Mouse (Mus musculus) testis, postnatal 14 days (tissue): ENCODE measurements around the gene Cdh5.
"Not testable (repeated sequence)": the region's sequence is repeated elsewhere in the genome, so short reads cannot be mapped to it uniquely, and the experiment has no call there.

Experiments
- DNase-seq: peaks from one replicate; pipeline ENCODE4 v3.0.0; 2021; ENCODE audit warnings: low spot score

The Cdh5 gene

DNA sequence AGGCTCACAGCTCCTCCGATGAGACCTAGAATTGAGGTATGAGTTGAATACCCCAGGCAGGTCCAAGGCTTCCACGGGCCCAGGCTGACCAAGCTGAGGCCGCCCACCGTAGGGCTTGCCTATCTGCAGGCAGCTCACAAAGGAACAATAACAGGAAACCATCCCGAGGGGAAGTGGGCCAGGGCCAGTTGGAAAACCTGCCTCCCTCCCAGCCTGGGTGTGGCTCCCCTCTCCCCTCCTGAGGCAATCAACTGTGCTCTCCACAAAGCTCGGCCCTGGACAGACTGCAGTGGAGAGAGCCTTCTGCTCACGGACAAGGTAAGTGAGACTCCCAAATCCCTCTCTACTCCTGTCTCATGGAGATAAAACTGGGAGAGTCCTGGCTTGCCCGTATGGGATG is at the start of gene Cdh5:
Gene Cdh5 (plus strand): TSS at position 211 of the 400 bp plus-strand sequence.
- DNase-seq: no peak

DNA sequence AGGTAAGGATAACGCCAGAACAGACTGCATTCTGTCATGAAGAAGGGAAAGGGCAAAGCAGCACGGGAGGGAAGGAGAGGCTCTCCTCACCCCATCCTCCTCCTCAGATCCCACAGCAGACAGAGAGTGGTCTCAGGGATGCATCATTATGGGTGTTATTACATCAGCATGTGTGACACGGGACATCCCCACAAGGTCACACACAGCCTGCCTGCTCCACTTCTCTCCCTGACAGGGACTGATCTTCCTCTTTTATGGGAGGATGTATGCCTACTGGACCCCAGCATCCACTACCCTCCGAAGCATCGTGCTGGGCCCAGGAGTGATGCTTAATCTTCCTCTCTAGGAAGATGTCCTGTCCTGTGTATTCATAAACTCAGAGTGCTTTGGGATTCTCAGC is 41.5 kb upstream of the Cdh5 start:
- no peak for DNase-seq

DNA sequence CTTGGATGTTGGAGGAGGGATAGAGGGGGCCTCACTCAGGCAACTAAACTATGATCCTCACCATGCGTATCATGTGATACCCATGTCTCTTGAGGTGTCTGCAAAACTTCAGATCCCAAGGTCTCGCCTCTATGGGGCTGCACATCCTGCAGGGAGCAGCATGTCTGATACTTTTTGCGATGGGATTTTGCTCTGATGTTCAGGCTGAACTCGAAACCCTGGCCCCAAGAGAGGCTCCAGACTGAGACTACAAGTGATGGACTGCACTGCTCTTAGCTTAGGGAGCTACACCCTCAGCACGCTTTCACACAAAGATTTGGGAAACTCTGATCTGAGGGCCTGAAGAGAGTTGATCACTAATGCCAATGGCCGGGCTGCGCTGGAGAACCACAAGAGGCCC is 41.0 kb upstream of the Cdh5 start:
- DNase-seq: no peak

DNA sequence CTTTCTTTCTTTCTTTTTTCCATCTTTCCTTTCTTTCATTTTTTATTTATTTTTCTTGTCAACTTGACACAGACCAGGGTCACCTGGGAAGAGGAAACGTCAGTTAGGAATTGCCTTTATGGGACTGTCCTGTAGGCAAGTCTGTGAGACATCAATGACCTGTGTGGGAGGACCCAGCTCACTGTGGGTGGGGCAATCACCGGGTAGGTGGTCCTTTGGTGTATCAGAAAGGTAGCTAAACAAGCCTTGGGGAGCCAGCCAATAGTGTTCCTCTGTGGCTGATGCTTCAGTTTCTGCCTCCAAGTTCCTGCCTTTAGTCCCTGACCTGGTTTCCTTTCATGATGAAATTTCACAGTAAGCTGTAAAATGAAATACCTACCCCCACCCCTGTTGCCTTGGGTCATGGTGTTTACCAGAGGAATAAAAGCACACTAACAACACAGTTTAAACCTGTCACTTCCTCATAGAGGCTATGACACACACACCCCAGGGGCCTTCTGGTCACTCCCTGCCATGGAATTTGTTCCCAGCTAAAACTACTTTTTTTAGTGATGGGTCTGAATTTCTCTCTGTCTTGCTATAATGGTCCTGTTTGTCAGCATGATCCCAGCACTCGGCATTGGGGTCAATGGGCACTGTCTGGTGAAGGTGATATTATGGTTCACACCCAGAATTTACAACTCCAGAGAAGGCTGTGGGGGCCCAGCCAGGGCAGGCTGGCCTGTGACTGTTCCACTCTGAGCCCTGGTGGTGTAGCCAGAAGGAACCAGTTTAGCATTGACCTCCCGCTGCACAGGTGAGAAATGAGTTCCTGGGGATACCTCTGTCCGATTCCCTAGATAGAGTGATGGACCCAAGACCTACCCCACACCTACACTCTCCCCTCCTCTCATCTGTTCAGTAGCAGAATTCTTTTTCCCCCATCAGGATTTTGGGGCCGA is 40.1 kb upstream of the Cdh5 start:
- no peak for DNase-seq

DNA sequence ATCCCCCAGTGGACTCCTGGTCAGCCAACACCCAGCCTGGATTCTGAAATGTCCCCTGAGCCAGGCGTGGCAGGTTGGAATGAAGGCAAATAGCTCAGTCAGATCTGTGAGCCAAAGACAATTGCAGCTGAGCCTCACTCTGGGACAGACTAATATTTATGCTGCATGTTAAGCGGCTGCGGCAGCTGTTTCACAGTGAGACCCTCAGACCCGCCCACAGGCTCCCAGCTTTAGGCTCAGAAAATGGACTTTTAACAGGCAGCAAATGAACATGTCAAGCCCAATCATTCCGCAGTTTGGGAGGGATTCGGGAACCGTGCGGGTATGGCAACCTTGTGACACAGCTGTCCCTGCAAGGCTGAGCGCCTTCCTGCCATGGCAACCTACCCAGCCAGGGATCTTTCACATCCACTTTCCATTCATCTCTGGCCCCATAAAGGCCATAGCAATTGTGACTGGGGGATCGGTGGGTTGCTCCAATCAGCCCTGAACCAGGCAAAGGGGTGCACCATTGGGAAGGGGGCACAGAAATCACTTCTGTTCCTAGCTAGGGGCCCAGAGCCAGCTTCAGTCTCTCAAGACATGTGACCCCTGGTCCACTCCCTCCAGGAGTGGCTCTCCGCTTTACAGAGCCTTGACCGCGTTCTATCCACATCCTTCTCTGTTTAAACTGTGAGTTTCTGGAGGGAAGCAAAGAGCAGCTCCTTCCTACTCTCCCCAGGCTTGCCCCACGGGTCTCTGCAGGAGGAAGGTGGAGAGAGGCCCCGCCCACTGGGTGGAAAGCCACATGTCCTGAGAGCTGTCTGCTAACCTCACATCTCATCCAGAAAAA is 39.2 kb upstream of the Cdh5 start:
- no peak for DNase-seq

DNA sequence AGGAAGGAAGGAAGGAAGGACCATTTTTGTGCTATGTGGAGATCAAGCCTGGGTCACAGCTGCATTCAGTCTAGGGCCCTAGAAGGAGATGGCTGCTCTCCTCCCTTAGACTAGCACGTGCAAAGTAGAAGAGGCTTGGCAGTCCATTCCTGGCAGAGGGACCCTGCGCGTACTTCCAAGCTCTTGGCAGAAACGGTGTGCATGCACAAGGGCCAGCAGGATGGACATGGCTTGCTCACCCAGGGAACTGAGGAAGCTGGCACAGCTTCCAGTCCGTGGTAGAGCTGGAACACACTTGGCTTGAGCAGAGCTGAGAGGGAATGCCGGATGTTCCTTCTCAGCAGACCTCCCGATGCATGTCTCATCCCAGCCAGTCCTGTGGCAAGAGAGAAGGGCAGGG is 36.2 kb upstream of the Cdh5 start:
- no peak for DNase-seq

DNA sequence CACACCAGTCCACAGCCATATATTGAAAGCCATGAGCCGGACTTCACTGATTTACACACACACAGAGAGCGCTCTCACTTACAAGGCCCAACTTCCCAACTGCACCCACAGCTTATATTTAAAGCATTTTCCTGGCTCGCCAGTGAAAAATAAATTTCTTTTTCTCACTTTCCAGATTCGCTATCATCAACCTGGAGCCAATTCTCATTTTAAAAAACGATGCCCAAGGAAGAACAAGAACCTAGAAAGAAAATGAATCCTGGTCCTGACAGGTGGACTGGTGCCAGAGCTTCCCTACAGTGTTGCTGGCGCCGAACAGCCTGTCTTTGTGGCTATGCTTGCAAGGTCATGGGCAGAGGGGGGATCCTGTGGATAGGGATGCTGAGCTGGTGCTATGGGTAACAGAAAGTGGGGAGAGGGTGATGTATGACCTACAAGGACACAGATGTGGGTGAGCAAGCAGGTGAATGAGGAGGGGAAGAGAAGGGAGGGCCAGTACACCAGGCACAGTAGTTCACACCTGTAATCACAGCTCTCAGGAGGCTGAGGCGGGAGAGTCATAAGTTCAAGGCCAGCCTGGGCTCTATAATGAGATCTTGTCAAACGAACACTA is 35.4 kb upstream of the Cdh5 start:
- DNase-seq: no peak

DNA sequence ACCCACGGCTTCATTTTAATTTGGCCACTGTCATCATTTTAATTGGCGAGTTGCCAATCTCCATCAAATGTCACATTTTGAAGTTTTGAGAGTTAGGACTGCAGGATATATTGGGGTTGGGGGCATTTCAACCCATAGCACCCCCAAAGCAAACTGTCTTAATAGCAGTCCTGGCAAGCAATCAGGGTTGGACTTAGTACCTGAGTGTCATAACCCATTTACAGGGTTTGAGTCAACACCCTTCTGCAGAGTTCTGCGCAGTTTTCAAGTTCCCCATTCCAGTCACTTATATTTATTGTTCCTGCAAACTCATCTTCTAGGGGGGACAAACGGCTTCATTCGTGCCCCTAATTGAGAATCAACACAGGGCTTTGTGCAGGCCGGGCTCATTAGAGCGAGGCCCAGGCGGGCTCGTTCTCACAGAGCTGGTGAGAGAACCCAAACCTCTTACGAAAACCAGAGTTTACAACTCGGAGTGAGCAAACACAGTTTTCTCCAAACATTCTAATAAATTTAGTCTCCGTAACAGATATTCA is 34.0 kb upstream of the Cdh5 start:
- DNase-seq: no peak

DNA sequence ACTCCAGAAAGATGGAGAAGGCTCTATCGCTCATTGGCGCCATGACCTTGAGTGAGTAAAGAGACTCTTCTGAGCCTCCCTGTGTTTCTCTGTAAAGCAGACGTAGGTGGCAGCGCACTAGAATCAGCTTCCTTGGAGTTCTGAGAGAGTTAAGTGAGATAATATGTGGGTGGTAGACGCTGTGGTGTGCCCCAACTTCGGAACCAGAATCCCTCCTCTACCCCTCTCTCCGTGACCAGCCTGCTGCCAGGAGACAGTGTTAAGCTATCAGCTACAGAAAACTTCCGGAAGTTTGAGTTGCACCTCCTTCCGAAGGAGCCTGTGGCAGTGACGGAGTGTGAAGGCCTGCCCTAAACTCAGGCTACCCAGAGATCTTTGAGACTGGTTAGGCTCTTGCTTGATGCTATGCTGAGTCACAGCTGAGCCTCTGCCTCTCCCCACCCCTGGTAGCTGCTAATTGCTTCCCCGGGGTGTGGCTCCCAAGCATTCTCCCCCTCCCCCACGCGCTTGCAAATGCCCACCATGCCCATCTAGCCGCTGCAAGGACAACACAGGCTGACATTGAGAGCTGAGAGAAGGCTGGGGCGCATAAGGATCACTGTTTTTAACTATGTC is 32.9 kb upstream of the Cdh5 start:
- DNase-seq: no peak

DNA sequence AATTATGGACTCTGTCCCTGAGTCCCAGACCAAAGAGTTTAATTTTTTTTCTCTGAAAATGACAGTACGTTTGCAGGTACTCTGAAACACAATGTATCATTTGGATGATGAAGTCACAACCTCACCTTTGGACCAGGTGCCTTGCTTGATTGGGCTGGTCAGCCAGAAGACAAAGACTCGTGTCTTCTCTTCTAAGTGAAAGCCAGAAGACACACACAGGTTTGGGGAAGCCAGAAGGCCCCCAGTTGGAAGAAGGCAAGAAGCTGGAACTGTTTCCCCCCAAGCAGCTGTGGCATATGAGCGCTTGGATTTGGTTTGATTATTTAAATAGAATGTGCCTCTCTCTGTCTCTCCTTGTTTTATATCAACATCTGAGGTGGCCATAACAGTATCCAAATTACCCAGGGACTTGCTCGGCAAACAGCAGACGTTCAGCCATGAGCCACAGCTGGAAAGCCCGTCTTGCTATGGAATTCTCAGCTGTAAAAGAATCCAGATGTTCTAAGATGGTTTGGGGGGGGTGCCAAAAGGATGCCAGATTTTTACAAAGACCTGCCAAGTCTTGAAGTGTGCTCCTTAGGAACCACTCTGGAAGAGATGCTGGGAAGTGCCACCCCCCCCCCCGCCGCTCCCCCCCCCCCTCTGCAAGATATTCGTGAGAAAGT is 31.1 kb upstream of the Cdh5 start:
- peak; percentile 29 for DNase-seq

DNA sequence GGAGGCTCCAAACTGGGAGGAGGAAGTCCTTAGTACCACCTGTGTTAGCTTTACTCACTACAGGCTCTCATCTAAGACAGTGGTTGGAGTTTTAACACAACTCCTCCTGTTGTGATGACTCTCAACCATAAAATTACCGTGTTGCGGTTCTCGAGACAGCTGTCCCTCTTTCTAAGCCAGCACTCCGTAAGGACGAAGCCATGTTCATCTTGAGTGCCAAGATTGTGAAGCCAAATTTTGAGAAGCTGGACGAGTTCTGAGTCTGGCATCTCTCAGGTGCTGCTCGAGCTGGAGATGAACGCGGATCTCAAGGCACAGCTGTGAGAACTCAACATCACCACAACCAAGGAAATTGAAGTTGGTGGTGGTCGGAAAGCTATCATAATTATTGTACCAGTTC is 30.5 kb upstream of the Cdh5 start:
- DNase-seq: no peak

DNA sequence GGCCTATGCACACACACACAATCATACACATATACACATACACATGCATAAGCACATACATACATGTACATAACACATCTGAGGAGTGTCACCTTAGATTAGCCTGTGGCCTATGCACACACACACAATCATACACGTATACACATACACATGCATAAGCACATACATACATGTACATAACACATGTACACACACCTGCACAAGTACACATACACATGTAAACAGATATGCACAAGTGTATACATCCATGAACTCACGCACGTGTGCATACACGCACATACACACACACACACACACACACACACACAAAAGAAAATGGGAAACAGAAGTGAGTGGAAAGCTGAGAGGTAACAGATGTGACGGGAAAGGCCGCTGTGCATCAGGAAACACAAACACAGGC is 26.3 kb upstream of the Cdh5 start:
- DNase-seq: no peak

DNA sequence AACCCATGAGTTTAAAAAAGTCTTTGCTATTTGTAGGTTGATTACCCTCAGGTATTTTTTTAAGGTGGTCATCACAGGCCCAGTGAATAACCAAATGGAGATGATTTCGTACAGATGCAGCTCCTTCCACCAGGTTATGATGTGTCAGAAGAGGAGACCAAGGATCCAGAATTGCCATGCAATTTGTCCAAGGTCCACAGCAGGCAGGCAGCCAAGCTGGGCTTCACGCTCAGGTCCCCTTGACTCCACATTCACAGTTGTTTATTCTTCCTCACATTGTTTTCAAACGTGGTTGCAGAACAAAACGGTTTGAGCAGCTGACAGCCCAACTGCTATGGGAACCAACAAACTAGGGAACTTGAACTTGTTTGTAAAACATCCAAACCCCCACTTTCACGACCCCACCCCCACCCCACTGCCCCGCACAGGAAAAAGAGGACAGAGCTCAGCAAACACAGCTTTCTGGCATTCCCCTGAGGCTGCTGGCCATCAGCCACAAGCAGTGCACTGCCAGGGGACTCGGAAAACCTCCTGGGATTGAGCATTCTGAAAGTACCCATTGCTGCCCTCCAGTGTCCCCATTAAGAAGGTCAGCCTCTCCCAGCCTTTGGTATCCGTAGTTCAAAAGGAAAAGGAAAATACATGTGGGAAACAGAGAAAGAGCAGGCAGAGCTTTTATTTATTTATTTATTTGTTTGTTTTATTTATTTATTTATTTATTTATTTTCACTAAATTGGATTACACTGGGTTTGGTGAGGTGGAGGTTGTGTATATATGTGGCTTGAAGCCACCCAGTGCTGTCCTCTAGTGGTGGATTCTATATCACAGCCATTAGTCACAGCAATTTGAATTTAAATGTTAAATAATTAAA is 24.6 kb upstream of the Cdh5 start:
- DNase-seq: no peak

DNA sequence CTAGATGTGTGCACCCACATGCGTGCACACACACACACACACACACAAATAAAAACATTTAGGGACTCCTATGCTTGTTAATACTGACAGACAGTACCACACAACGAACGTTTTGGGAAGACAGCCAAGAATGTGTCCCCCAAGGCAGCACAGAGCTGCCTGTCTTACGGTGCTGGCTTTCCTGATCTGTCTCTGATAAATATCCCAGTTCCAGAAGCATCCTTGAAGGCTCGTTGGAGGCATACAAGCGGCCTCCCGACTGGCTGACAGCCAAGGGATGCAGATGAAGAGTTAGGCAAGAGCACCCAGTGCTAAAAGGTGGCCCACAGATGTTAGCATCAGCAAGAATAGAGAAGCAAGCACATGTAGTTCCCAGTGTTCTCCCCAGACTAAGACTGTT is 23.3 kb upstream of the Cdh5 start:
- DNase-seq: no peak

DNA sequence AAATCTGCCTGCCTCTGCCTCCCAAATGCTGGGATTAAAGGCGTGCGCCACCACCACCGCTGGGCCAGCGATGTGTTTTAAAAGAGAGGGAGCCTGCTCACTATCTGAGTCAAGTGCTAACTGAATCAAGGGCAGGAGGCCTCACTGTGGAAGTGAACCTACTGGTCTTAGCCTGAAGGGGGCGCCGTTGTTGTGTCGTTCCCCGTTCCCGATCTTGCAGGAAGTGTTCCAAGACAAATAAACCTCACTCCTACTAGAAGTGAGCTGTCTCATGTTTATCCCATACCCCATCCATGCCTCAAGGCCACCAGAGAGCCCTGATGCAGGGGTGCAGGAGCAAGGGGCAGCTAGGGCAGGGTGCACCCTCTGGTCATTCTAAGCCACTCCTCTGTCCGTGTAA is 16.1 kb upstream of the Cdh5 start:
- no peak for DNase-seq

DNA sequence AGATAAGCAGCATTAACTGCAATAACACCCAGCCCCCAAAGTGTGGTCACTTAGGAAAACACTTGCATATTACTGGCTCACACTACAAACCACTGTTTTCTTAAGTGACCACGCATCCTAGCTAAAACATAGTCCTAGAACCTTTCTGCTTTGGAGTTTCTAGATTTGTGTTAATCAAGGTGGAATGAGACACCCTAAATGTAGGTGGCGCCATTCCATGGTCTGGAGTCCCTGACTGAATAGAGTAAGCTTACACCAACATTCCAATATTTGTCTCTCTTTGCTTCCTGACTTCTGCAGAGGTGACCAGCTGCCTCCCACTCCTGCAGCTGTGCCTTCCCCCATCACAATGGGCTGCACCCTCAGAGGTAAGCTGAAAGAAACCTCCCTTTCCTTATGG is 14.8 kb upstream of the Cdh5 start:
- DNase-seq: no peak

DNA sequence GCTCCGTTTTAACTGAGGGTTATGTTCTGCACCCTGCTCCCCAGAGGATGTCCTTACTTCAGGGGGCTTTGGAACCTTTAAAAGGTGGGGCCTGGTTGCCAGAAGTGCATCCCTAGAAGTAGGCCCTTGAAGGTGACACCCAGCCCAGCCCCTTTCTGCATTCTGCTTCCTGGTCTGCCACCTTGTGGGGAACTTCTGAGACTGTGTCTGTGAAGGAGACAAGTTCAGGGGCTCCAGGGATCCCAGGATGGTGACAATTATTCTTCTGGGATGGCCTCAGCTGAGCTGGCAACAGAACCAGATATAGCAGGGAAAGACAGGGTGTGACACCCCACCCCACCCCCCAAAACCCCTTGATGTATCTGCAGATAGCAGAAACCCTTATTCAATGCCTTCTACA is 14.3 kb upstream of the Cdh5 start:
- no peak for DNase-seq

DNA sequence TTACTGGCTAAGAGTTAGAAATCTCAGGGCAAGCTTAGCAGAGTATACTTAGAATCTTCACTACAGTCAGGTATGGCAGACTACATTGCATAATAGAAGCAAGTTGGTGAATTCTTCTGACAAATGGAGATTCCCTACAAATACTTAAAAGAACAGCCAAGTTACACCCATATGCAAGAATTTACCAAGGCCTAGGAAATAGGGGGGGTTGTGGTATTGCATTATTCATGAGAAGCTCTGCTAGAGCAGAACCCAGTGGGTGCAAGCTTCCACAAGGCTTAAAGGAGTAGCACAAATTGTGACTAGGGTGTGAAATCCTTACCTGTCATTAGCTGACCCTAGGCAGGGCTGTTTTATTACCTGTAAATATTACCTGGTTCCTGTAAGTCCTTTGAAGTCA is 13.5 kb upstream of the Cdh5 start:
- DNase-seq: not testable (repeated sequence)

DNA sequence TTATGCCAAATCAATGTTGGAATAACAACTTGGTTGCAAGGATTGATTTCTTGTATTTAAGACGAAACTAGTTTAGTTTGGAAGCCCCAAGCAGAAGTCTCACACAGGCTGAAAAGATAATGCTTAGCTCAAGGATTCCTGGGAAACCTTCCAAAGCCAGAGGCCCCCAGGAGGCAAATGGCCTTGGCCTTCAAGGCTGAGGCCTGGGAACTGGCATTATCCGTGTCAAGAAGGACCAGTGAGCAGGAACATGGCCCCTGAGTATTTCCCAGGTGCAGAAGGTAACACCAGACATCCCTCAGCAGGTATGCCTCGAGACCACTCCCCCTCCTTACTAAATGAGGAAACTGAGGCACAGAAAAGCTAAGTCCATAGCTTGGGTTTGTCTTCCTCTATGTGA is 12.5 kb upstream of the Cdh5 start:
- DNase-seq: peak; percentile 36
